Mouse (Mus musculus): ENCODE results near the gene Ush1g.

Gene Ush1g

DNA sequence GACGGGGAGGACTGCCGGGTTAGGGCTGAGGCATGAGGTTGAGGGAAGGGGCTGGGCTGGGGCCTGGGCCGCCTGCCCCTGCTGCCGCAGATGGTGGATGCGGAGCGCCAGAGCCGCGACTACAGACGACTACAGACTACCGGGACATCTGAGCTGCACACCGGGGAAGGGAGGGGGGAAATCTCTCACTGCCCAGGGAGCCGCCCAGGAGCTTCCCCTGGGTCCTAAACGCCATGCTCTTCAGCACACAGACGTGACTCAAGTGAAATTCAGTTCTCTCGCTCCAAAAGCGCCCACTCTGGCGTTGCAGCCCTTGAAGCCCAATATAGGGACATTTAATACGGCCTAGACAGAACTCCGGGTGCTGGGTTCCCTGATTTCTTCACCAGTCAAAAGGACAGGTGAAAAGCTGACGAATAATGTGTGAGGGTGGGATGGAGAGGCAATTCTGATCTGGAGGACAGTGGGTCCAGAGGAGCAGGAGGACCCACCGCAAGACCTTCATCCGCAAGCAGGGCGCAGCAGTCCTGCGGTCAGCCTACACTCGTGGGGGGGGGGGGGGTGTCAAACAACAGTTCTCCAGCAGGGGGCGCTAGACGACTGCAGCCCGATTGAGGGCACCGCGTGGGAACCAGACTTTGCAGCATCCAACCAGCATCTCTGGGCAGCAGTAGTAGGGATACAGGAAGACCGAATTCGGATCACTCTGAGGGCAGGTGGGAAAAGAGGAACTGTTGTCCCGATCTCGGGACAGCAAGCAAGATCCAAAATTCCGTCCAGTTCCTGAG is at the start of gene Ush1g:
Ush1g (minus strand) TSS at position 136 of the 788 bp plus-strand sequence.
- DNase-seq = peak; percentile 63 to 74

DNA sequence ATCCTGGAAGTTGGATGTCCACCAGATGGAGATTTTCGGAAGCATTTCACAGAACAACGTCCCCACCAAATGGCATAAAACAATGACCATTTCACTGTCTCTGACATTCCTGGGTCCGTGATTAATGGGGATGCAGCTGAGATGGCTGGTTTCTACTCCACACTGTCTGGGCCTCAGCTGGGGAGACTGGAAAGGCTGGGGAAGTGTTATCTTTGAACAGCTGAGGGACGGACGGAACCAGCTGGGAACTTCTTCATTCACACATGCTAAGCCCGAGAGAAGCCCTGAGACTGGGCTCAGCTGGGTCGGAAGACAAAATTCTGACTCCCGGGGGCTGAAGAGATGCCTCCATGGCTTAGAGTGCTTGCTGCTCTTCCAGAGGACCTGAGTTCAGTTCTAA is 49.5 kb upstream of the Ush1g start:
- no peak for DNase-seq

DNA sequence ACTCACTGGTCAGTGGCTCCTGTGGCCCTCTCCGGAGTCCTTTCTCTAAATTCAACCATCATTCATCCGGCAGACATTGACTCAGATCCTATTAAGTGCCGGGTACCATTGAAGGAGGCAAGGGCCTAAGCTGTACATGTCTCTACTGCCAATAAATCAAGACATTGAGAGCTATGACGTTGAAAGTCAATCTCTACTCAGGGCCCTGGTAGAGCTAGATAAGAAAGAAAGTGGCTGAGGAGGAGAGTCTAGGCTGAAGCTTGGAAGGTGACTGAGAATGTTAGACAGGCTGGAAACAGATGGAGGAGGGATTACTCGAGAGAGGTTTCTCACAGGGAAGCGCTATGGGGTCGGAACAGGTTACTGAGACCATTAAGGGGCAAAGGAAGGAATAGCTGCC is 48.5 kb upstream of the Ush1g start:
- DNase-seq = no peak

DNA sequence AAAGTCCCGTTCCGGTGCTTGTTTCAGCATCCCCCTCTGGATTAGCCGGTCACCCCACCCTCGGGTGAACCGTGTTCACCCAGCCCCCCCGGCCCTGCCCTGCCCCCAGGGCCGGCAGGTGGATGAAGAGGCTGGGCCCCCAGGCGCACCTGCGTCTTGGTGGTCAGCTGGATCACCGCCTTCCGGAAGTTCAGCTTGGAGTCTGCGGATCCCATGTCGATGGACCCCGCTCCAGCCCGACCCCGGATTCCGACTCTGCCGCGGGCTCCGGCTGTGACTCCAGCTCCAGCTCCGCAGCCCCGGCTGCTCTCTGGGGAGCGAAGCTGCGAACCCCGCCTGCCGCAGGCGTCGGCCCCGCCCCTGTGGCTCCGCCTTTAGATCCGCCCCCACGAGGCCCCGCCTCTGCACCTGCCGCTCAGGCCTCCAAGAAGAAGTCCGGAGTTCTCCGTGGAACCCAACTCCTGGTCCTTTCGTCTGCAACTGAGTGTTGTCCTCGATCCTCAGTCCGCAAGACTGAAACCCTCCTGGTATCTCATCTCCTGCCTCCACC is 45.6 kb upstream of the Ush1g start, which contains the start of gene Hid1:
Hid1 (minus strand) TSS at position 362 of the 550 bp plus-strand sequence.
- peak; percentile 94 for DNase-seq

DNA sequence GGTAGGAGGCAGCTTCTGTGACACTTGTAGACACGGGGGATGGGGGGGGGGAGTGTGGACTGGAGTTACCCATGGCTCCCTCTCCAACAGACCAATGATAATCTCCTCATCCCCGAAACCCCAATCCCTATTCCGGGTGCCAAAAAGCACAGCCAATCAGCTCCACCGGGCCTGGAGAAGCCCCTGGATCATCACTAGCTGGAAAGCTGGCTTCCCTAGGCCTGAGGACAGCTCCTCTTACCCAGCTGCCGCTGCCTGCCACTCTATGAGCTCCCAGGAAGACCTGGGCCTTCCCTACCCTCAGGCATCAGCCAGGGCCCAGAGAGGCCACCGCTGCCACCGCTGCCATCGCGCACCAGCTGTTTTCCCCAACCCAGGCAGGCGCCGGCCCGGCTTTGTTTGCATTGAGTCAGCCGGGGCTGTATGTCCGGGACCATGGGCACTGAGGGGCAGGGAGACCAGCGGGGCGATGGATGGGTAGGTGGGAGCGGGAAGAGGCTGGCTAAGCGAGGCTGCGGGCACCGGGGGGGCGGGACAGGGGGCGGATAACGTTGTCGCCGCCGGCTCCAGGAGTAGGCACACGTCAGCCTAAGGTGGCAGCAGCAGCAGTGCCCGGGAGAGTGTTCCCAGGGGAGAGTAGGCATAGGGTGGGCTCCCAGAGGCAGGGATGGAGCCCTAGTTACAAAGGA is 45.0 kb upstream of the Ush1g start:
- peak; percentile 63 to 74 for DNase-seq

DNA sequence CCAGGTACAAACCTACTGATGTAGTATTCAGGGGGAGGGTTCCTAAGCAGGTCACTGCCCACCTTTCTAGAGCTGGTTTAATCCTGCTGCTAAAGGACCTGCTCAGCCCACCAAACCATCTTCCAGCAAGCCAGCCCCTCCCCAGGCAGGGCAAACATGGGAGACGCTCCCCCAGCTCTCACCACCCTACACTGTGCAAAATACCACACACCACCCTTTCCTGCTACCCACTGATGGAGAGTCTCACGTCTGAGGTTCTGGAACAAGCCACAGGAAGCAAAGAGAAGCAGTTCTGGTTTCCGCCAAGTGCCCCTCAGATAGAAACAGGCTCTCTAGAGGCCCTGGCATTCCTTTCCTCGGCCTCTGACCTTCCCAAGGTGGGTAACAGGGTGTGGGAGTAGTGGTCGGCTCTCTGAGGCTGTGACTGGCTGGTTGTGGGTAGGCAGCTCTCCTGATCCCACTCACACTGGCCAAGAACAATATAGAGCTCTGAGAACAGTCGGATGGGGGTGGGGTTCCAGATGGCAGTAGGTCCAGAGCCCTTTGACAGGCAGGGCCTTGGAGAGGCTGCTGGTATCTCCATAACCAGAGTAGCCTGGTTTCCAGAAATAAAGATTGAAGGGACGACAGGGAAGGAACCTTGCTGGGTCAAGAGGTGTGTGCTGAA is 44.3 kb upstream of the Ush1g start:
- peak; percentile 53 to 65 for DNase-seq

DNA sequence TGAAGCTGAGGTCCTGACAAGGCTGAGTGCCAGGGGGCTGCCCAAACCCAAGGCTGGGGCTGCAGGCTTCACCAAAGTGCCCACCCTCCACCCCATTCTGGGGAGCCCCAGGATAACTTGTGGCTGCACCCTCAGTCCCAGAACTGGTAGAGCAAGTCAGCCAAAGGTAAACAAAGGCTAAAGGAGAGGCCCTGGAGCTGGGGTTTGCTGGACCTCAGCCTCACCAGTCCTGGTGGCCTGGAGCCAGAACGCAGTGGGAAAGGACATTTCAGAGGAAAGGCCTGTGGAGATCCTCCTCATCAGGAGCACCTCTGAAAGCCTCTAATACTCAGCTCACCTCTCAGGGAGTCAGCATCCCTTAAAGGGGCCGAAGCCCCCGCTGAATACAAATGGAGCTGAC is 42.3 kb upstream of the Ush1g start:
- peak; percentile 44 to 48 for DNase-seq

DNA sequence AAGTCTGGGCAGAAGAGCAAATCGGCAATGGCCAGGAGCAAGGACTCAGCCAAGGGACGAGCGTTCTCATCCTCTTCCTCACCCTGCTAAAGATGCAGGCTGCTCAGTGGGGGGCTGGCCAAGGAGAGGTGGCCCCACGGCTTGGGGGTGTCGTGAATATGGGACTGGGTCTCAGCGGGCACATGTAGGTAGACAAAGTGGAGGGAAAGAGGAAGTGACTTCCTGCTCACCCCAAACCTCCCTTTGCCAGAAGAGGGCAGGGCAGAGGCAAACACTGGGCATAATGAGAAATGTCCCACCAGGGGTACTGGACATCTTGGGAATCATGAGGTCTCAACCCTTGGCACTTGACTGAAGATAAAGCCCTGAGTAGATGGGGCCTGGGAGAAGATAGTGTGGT is 37.9 kb upstream of the Ush1g start:
- no peak for DNase-seq

DNA sequence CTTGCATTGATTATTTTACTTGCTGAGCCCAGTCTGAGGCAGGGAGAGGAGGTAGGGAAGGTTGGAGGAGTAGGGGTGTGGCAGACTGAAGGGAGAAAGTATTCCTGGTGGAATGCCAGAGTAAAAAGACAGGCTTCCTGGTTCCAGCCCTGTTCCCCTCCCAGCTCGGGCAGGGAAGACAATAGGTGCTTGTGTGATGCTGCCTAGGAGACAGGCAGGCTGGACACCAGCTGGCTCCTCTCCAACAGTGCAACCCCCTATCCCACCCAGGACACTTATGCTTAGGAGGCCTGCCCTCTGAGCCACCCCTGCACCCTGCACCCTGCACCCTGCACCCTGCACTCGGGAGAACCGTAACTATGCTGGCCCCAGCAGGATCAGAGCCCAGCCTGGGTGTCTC is 37.5 kb upstream of the Ush1g start:
- no peak for DNase-seq

DNA sequence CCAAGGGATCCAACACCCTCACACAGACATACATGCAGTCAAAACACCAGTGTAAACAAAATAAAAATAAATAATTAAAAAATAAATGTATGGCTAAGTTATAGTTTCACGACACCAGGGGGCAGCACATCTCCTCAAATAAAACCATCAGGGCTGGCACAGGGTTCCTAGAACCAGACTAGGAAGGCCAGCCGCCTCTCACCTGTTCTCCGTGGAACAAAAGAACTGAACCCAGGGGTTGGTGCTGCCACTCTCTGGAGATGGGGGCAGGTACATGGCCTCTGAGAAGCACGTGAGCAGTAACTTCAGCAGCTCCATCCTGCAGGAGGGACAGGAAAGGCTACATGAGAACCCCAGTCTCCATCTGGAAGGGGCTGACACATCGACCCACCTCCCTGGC is 36.6 kb upstream of the Ush1g start:
- DNase-seq = peak; percentile 82 to 90

DNA sequence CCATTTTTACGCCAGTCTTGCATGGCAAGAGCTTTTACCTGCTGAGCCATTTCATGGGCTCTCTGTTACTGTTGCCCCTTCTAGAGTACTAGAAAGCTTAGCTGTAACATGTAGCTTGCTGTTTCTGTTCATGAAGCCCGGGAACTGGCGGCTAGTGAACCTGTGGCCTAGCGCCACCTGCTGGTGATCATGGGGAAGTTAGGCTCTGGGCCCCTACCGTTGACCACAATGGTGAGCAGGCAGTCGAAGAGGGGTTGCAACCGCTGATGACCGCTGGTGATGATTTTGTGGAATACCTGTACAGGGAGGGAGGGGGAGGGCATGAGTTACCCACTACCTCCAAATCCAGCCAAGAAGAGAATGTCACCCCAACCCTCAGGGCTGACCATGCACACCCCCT is 32.3 kb upstream of the Ush1g start:
- DNase-seq = peak; percentile 75 to 86

DNA sequence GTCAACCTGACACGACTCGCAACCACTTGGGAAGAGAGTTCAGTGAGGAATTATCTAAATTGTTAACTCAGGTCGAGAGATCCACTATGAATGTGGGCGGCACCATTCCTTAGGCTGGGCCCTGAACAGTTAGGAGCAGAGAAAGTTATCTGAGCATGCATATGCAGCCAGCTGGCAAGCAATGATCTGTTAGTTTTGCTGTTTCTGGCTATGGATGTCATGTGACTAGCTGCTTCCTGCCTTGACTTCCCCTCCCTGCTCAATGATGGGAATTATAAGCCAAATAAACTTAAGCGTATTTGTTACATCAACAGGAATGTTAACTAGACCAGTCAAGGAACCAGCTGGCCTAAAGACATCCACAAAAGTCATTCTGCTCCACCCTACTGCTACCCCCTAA is 31.5 kb upstream of the Ush1g start:
- no peak for DNase-seq

DNA sequence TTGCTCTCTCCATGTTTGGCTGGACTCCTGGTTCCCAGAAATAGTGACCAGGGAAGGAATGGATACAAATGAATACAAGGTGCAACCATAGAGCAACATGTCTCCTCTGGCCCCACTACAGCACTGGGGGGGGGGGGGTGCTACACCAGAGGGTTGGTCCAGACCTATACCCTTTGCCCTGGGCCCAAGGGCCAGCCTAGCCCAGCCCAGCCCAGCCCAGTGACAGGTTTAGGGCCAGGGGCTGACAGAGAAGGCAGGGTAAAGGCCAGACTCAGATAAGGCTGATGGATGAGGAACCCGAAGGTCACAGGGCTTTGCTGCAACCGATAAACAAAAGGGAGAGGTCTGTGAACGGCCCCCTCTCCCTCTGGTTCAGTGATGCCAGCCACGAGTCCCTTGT is 28.1 kb upstream of the Ush1g start:
- no peak for DNase-seq

DNA sequence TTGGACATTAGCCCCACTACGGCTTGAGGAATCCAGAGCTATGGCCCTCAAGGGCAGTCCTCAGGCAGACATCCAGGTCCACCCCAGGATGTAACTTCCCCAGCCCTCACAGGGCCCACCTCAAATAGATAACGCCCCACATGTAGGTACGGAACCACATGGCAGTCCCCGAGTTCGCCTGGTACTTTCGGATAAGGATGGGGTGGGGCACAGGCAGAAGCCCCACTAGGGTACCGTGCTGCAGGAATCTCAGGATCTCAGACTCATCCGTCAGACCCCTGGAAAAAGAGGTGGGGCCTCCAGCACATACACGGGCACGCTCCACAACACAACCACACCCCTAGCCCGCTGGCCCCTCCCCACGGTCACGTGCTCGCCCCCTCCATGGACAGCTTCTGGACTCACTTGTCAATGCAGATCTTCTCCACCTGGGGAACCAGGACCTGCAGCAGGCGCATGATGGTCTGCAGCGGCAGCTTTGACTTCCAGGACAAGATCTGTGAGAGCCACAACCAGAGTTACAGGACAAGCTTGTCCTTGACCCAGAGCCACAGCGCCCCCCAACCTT is 26.9 kb upstream of the Ush1g start:
- DNase-seq = no peak

DNA sequence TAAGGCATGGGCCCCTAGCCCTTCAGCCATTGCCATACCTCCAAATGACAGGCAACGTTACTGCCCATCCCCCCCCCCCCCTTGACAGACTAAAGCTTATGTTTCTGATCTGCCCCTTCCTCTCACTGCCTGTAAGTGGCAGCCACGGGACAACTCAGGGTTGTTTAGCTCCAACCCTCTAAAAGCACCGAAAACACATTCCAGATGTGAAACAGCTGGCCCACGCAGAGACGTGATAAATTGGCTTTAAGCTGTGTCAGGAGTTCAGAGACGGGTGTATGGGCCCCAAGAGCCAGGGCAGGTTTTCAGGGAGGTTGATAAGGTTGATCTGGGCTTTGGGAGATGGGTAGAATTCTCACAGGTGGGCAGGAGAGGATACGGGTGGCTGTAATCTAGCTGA is 23.7 kb upstream of the Ush1g start:
- no peak for DNase-seq

DNA sequence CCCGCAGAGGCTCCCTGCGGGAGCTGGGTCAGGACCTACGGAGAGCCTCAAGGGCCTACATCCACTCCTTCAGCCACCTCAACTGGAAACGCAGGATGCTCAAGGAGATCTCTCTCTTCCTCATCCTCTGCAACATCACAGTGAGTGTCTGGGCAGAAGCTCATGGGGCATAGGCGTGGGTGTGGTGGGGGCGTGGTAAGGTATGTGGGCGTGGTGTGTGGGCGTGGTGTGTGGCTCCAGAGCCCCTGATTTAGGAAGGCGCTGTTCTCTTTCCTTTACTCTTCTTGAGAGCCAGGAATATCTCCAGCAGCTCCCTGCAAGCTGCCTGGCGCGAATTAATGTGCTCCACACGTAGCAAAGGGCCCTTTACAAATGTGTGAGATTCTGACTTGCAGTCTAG is 23.1 kb upstream of the Ush1g start:
- no peak for DNase-seq

DNA sequence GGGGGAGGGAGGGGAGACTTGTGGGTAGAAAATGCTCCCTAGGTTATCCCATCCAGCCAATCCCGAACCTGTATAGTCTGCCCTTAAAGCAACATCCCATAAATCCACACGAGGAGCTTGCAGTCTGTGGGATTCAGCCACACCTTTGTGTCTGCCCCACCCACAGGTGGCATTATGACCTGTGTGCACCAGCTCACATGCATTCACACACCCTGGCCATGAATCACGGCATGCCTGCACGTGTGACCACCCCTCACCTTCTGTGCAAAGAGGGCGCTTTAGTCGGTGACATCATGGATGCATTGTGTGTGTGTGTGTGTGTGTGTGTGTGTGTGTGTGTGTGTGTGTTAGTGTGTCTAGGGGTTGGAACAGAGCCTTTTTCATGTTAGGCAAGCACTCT is 20.0 kb upstream of the Ush1g start:
- no peak for DNase-seq

DNA sequence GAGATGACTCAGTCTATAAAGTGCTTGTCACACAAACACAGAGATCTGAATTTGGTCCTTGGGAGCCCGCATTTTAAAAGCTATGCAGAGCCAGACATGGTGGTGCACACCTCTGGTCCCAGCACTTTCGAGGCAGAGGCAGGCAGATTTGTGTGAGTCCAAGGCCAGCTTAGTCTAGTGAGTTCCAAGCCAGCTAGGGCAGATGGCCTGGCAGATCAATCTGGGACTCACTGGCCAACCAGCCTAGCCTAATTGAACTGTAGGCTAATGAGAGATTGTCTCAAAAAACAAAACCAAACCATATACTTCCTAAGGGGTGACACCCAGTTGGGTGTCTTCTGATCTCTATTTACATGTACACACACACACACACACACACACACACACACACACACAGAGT is 19.4 kb upstream of the Ush1g start:
- no peak for DNase-seq

DNA sequence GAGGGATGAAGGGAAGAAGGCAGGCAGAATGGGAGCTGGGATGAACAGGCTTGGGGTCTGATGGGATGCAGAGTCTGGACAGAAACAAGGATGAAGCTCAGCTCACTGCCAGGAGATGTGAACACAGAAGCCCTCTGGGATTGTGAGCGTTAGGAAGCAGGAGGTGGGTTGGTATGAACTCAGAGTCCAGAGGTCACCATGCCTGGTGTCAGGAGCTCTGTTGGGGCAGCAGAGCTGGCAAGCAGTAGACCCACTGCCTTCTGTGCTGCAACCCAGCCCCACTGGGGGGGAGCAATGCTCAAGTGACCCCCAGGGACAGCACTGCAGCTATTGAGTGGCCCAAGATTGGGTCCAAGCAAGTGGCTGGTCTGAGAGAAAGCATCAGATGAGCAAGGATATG is 16.0 kb upstream of the Ush1g start:
- DNase-seq = no peak

DNA sequence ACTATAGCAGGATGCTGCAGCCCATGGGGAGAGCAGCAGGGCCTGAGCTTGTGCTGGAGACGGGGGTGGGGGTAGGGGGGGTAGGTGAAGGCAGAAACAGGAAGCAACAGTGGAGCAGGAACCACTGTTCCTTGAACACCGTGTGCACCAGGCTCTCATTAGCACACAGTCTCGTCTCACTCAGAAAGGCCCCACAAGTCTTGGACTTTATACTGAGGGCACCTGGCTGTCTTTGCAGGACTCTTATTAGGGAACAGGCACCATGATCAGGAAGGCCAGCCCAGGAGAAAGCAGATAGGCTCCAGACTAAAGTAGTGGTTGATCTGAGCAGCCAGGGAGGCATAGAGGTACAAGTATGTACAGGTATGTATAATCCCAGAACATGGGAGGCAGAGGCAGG is 15.5 kb upstream of the Ush1g start:
- no peak for DNase-seq

DNA sequence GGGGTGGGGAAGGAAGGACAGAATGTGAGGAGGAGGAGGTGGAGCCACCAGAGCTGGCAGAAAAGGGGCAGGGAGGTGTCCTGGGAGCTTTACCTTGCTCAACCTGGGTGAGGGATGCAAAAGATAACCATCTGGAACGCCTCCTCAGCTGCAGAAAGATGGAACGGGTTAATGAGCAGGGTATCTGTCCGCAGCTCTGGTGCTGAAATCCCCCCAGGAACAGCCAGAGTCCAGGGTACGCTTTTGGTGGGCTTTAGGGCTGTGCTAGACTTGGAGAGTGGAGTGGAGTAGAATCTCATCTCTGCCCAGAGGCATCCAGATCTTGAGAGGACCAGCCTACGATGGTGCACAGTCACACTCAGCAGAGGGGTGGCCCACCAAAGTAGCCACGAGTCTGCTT is 14.3 kb upstream of the Ush1g start:
- DNase-seq = no peak

DNA sequence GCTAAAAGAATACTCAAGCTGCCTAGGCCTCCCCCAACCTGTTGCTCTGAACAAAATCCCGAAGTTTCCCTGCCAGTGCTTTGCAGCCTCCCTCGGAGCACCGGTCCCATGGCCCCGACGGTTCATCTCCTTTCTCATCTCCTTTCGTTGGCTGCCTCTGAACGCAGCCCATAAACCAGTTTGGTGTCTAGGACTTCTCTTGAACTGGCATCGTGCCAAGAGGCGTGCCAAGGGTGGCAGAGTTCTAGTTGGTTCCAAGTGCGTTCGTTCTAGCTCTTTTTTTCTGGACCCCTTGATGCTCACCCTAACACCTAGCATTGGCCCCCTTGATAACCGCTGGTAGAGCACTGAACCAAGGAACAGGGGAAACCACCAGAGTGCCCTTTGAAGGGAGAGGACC is 13.4 kb upstream of the Ush1g start:
- DNase-seq = no peak

DNA sequence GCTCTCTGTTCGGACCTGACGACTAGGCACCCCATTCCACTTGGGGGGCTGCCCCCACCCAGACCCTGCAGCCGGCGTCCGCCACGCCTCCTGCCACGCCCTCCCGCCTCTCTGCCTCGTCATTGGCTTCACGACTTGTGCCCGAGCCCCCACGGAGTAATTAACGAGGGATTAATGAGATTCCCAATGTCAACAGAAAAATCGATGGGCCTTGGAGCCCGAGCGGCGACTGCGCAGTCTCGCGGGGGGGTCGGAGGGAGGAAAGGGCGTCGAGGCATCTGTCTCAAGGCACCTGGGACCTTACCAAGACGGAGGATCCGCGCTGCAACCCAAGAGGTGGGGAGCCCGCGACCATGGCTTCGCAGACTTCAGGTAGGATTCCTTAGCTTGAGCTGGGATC is 12.7 kb upstream of the Ush1g start, which contains the start of gene Otop3:
Otop3 (plus strand) TSS at position 201 of the 400 bp plus-strand sequence.
- no peak for DNase-seq
